Mouse (Mus musculus) cerebellum, adult 11-12 months (tissue): ENCODE measurements at regions not wholly inside any gene's neighbourhood (a gene's known extent, or its start where the extent isn't known, plus 50 kb on each side); places are given as distances from the start of the nearest gene placed in this dataset.

Experiments used
- DNase-seq: peaks from one replicate; pipeline ENCODE4 v3.0.0; 2022

DNA sequence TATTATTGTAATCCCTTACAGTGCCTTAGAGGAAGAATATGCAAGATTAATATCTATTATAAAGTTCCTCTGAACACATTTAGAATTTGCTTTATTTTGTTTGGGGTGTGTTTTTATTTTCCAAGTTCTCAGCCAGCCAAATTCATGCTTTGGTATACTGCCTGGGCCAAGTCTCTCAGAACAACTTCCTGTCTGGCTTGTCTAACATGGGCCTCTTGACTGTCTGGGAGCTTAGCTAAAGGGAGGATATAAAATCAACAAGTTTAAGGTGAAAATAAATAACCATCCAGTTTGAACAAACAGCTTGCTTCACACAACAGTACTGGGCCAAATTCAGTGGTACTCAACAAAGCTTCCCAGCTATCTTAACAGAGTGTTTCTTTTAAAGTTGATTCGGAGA lies 669.5 kb downstream of the Kcnj2 start:
- no peak for DNase-seq

DNA sequence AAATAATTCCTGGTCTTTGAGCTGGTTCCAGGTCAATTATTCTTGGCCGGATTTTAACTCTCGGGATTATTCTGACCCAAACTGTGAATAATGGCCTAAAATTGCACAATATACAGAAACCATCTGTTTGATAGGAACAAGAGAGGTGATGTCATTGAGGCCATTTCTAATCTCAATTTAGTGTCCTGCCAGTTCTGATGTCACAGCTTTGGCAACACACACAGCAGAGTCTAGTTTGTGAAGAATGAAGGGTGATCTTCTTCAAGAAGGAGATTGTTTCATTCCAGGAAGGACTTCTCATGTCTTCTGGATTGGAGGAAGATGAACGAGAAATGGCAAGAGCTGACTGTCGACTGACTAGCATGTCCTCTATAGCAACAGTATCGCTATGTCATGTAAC lies 670.0 kb downstream of the Kcnj2 start:
- no peak for DNase-seq

DNA sequence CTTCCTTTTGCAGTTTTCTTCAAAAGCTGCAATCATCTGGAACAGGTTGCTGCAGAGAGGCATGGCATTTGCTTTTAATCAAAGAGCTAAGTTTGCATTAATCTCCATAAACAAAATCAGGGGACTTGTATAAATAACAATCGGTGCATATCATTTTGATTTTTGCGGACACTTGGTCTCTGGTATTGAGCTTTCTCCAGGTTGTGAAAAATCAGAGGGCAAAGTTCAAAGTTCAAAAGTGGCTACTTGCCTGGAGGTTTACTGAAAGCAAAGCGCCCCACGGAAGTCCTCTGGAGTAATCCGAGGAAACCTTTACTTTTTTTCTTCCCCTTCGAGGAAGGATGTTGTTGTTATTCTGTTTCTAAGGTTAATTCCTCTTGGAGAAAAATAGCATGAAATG lies 677.4 kb downstream of the Kcnj2 start:
- no peak for DNase-seq

DNA sequence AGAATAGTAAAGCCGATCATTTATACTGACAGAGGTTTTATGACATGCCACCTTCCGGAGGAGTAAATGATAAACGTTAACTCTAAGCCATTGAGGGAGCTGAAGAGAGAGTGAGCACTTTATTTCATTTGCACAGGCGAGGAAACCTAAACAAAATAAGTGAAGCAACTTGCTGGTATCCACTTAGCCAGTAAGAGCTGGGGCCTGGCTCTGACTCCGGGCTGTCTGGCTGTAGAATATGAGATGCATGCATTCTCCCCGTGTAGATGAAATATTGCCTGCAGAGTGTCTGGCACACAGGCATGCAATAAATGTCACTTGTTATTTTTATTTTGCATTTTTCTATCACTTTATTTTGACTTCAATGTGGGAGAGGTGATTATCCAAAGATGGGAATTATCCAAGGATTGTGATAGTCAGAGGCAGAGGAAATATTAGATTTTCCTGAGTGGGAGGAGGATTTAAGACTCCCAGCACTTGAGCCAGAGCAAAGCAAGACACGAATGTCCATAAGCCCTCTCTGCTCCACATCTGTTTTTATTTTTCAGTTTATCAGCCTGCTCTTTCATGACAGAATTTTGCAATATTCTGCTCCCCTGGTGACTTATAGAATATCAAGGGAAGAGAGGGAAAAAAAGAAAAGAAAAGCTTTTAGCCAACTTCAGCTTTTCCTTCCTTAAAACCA lies 681.4 kb downstream of the Kcnj2 start:
- no peak for DNase-seq

DNA sequence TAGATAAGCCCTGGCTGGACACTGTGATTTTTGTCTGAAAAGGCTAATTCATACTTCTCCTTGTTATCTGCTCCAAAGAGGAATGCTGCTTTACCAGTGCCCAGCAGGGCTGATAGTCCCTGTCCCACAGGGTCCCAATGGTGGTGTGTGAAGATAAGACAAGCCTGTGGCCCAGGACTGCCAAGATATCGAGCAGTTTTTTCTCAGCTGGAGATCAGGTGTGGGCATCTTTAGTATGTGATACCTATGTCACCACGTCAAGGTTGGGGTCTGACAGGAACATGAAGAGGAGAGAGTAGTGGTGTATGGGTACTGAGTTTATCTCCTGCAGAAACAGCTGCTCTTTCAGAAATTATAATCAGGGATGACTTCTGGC lies 682.0 kb downstream of the Kcnj2 start:
- no peak for DNase-seq

DNA sequence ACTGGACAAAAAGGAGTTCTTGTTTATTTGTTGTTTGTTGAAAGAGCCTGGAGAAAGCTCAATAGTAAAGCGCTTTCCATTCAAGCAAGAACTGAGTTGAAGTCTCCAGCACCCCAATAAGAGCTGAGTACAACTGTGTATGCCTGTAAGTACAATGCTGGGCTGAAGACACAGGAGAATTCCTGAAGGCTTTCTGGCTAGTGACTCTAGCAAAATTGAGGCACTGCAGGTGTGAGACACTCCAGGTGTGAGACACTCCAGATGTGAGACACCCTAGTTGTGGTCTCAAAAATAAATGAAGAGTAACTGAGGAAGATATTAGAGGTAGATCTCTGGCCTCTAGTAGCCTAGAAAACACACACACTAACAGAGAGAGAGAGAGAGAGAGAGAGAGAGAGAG lies 682.5 kb downstream of the Kcnj2 start:
- no peak for DNase-seq

DNA sequence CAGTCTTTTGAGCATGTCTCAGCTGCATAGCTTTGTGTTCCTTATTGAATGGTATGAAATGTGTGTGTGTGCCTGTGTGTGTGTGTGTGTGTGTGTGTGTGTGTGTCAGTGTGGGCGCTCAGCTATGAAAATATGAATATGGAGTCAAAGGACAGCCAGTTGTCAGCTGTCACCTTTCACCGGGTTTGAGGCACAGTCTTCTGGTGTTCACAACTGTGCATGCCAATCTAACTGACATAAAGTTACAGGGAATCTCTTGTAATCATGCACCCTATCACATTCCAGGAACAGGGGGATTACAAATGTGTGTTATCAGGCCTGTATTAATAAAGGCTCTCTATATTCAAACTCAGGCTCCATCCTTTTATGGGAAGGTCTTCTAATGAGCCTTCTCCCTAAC lies 688.8 kb downstream of the Kcnj2 start:
- DNase-seq, result no peak

DNA sequence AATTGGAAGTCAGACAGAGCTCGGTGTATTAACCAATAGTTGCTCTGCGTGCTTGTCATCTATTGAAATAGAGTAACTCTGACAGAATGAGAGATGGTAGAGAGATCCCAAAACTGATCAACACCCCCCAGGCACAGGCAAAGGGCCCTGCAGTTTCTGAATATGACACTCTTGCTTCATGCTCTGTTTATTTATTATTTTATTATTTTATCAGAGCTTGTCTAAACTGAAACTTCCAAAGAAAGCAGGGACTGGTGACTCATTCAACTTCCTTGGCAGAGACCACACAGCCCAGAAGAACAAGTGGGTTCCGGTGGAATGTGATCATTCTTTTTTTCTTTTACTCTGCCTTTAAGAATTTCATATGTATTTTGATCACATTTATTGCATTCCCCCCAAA lies 697.1 kb downstream of the Kcnj2 start:
- DNase-seq, result no peak

DNA sequence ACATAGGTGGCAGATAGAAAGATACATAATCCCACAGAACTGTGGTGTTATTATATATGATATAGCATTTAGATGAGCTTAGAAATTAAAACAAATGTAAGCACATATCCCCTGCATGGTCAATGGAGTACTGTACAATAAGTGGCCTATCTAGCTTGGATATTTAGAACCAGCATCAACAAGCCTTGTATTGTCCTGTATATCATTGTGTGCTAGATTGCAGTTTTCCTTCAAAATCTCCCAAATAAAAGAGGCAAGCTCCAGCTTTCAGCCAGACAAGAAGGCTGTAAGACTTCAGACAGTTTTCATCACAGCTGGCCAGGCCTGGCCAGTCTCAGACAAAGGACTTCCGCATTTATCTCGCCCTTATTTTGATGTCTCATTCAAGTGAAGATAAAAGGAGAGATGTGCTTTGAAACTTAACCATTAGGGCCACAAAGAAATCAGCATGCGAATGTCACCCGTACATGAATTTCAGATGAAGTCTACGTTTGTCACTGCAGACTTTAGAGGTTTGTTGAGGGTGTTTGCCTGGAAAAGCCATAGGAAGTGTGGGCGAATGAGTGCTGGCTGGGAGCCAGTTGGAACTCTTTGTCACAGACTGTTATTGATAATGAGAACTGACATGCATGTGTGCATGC lies 700.5 kb downstream of the Kcnj2 start:
- no peak for DNase-seq

DNA sequence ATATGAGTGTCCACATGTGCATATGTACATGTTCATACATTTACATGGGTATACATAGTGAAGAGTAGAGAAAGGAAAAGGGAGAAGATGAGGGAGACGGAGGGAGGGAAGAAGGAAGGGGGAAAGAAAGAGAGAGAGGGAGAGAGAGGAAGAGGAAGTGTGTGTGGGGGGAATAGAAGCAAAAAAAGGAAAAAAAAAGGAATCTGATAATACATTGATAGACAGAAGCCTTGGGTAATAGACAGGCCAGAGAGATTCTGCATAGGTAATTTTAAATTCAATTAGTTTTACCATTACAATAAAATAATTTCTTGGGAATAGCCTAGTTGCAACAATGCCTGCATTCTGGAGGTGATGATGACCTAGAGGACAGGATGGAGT lies 701.0 kb downstream of the Kcnj2 start:
- no peak for DNase-seq

DNA sequence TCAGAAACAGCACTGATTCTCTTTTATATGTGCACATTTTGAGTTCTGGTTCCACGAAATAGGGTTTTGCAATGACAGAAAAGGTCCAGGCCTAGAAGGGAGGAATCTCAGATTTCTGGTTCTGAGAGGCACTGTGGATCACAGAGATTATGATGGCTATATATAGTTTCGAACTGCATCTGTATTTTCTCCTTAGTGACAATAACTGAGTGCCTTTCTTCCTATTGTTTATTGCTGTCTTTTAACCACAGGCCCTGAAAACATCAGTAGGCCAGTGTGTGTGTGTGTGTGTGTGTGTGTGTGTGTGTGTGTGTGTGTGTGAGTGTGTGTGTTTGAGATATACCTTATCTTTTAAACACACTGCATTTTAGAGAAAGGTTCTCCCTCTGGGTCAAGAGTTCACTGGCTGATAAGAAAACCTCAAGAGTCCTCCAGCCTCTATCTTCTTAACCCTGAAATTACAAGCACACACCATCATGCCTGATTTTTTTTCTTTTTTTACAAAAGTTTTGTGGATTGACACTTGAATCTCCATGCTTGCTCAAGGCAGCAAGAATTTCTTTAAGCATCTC lies 708.2 kb downstream of the Kcnj2 start:
- DNase-seq, result no peak

DNA sequence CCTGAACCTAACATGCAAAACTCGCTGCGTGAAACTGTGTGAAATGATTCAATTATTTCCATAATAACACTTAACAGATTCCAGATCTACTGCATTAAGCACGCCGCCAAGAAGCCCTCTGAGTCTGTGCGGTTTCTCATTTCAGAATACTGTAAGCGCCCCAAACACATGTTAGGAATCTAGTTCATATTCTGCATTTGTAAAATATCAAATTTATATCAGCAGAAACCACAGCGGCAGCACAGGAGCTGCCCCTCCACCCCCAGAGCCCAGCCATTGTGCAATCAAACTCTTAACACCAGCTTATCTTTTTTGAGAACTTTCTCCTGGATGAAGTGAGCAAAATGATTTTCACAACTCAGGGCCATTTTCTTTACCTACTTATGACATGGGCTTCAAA lies 715.4 kb downstream of the Kcnj2 start:
- no peak for DNase-seq

DNA sequence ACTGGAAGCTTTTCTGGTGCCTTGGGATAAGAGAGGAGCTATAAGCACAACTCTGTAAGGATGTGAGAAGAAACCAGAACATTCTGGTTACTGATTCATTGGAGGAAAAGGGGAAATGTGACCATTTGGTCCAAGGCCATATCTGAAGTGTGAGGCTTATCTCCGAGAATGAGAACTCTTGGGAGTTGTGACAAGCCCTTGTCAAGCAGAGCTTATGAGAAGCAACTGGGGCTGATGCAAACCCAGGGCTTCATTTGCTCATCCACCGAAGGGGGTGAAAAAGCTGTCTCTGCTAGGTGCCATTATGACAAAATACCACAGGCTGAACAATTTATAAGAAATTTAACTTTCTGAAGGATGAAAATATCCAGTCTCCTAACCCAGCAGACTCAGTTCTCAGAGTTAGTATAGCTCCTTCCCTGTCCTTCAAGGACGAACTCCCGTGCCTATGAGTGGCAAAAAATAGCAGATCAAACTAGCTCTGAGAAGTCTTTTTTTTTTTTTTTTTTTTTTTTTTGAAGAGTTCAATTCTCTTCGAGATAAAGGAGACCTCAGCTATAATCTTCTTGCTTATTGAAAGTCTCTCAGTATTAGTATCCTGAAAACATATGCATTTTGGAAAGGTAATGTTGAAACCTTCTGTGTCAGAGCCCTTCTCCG lies 725.4 kb downstream of the Kcnj2 start:
- no peak for DNase-seq

DNA sequence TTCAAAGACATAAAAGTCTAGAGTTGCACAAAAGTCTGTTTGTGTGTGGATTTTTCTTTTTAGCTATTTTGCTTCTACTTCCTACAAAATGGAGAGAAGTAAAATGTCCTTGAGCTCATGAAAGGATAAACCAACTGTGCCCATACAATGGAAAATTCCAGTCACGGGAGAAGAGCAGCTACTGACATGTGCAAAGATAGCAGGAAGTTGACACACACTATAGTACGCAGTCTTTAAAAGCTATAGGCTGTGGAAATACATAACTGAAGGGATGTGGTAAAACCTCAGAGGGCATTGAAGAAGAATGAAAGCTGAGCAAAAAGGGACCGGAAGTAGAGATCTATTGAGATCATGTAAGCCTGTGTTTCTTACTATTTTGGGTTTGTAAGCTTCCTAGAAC lies 735.1 kb downstream of the Kcnj2 start:
- DNase-seq, result no peak

DNA sequence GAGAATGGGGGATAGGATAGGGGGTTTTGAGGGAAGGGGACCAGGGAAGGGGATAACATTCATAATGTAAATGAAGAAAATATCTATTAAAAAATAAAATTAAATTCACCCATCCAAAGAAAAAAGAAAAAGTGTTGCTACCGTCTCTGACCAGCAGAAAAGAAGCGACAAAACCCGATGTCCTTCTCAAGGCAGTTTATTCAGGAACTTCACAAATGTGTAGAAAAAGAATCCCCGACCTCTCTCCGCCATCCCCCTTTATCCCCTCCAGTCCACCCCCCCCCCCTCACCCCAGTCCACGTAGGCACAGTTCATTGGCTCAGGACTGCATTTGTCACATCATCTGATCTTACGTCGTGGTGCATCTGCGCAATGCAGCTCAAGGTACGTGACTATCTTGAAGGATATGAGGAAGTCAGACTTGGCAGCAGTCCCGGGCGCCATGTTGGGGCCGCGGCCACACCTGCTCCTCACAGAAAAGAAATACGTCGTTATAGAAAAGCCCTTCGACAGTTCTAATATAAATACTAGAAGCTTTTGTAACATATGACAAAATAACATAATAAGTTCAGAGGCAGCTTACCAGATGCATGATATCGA lies 750.3 kb downstream of the Kcnj2 start:
- DNase-seq, result no peak

DNA sequence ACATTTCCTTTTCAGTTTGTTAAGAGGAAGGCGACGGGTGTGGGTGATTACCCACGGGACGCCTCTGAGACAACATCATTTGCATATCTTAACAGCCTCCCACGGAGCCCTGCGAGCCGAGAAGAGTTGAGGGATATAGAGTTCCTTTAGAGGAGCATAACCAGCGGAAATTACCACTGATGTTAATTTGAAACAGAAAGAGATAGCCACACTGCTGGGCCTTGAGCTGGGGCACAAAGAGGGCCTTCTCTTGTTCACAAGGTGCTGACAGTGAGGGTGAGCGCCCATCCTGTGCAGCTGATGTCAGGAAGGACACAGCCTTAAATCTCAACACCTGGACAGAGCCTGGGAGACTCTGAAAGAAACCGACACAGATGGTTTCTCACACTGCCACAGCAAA lies 752.2 kb downstream of the Kcnj2 start:
- DNase-seq, result no peak

DNA sequence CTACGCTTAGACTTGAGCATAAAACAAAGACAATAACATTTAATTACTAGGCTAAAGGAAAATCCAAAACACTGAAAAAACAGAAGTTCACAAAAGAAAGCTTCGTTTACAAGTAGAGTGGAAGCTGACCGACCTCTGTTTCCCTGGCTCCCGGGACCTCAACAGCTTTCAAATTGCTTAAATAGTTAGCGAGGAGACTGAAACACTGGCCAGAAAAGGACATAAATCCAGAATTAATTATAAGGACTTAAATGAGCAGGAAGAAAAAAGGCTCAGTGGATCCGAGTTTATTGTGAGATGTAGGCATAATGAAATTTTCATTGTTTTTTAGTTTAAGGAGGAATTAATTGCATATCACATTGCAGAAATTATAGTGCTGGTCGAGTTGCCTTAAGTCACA lies 754.4 kb downstream of the Kcnj2 start:
- DNase-seq, result no peak

DNA sequence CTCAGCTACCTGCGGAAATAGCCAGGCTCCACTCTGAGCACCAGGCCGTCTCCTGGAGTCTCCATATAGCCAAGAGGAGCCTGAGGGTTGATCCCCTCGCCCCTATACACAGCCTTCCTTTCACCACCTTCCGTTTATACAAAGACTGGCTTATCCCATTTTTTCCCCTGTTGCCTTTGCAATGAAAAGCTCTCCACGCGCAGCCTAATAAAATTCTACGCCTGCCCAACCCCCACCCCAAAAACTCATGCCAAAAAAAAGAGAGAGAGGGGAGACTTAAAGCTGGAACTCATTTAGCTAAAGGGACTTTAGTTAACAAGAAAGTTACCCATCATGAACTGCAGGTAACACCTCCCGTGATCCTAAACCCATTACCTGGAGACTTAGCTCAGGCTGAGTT lies 762.5 kb downstream of the Kcnj2 start:
- no peak for DNase-seq

DNA sequence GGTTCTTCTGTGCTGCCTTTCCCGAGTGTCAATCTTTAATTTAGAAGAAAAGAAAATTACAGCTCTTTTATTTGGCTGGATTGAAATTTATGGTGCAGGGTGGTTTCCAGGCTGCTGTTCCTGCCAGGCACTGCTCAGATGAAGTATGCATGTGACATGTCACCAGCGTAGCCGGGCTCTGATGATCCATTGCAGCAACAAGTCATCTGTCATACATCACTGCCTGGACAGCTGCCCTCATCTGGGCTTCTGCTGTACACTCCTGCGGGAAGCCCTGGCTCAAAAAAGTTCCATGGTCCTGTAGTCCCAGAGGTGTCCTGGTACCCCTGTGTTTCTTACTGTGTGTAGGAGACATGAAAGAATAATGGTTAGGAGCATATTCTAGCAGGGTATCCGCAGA lies 773.0 kb downstream of the Kcnj2 start:
- no peak for DNase-seq

DNA sequence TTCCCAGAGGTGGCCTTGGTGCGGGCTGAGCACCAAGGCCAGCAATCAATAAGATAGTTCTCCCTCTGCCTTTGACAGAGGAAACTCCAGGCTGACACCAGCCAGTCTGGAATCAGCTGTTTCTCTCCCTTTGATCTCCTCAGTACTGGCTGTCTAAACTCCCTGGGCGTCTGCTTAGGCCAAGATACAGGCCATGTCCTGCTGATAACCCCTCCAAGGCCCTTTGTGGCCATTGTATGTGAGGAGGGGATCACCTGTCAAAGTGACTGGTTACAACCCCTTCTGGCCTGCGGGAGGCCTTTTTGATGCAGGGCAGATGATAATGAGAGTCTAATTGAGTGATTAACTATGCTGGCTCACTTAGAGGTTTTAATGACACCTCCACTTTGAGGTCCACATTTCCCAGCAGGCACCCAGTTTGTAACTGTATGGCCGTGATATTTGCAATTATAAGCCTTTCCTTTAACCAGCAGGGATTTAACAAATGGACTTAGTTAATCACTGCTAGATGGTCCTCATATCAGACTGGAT lies 777.8 kb downstream of the Kcnj2 start:
- DNase-seq, result no peak

DNA sequence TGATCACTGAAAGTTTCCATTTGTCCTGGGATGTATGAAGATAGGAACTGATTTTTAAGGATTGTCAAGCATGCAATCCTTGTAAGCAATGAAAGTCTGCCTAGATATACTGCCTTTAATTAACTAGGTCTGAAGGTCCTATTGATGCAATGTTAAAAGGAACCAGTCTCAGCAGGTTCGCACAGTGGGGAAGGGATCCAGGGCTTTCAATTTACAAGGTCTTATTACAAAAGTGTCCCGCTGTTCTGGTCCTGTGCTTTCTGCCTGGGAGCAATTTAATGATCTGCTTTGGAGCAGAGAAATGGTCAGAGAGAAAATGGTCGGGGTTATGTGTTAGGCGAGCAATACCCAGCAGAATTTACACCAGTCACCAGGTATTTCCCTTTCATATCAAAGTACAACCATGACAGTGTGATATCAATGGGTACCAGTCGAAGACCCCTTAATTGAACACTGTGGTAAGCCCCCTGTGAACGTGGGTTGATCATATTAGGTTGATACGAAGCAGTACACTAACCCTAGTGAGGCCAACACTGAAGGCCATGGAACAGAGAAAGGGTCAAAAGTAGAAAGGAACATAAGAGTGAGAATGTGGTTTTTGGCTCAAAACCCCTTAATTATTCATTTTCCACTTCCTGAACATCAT lies 778.5 kb downstream of the Kcnj2 start:
- no peak for DNase-seq

DNA sequence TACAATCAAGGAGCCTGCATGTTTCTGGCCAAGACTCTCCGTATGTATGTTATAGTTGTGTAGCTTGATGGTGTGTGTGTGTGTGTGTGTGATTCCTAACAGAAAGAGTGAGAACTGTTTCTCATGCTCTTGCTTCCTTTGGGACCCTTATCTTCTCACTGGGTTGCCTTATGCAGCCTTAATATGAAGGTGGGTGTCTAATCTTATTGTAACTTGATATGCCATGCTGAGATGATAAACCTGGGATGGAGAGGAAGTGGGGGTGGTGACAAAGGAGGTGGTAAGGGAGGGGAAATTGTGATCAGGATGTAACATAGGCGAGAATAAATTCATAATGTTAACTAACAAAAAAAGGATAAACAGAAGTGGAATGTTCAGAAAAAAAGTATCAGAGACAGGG lies 791.3 kb downstream of the Kcnj2 start:
- DNase-seq, result no peak

DNA sequence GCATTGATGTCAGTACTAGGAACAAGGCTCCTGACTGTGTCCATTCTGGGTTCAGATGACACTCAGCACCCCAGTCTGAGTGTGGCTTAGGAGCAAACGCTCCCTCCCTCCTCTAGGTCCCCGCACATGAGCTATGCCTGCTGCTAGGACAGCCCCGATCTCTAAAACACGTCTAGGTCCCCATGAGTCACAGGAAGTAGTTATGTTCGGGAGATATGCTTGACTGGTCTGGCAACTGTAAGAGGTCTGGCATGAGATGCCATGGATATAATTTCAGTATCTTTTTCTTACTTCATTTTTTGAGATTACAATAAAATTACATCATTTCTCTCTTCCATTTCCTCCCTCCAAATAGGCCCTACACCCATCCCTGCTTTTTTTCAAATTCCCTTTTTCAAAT lies 792.1 kb downstream of the Kcnj2 start:
- DNase-seq, result no peak
